Mouse (Mus musculus) brain, embryonic 14.5 days (tissue): ENCODE measurements around the gene Cplx1.

Source experiments
- CTCF ChIP-seq: fragments of 200-500 bp; IDR thresholded peaks from 2 replicates; pipeline ENCODE4 v1.5.1; 2012; ENCODE audit warnings: inconsistent platforms, mild to moderate bottlenecking, moderate library complexity, borderline replicate concordance; ENCODE audit not compliant: insufficient read depth, insufficient read length; ENCODE audit errors: extremely low read depth
- POLR2A ChIP-seq: fragments of 200-500 bp; IDR thresholded peaks from 2 replicates; pipeline ENCODE4 v1.6.1; 2012; ENCODE audit warnings: mild to moderate bottlenecking, inconsistent platforms, borderline replicate concordance; ENCODE audit not compliant: poor library complexity, insufficient read depth, insufficient read length, severe bottlenecking; ENCODE audit errors: extremely low read depth

DNA sequence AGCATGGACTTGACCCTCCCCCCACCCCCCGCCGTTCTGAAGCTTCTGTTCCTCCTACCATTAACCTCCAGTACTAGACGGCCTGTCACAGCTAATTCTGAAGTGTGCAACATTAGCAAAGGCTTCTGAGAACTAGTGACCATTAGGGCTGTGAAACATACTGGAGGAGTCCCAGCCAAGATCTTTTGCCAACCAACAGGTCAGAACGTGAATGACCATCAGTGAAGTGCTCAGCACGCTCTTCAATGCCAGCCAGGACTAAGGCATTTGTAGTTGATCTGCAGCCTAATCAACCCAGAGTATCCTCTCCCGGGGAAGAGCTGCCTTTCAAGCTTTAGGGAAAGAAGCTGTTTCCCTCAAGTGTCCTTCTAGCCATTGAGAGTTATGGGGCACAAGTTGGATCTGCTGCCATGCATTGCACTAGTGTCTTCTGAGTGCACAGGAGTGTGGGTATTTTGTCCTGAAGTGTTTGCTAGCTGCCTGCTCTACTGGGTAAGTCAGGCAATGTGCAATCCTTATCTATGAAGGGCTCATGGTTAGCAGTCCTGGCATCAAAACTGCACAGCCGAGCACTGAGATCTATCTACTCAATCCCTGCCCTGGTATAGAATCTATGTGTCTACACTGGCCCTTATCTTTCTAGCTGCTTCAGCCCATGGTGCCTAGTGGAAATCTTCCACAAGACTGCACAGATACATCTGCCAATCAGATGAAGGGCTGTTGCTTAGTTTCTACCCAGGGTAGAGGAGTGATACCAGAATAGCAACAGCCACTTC is 6.1 kb downstream of the Cplx1 start:
- no peak for TF ChIP-seq CTCF
- TF ChIP-seq POLR2A = no peak
